Mouse (Mus musculus) lung, embryonic 16.5 days (tissue): Measurements from ENCODE around the gene Cabin1. TPM values are rescaled to one million over a fixed set of nuclear protein-coding genes. Genes with fewer than 3 reads are reported as not detected.

ENCODE experiments used
- ATAC-seq: fragments of 200-750 bp; cut with Nextera tagmentation; 2 replicates; pipeline ENCODE4 v1.8.0; 2017; ENCODE audit warnings: low read depth, mild to moderate bottlenecking, moderate library complexity
- H3K27ac ChIP-seq: fragments of 300-500 bp; sonication (generic); 2 replicates; pipeline ENCODE4 v1.5.1; 2014; ENCODE audit warnings: mild to moderate bottlenecking, control low read depth, low read length
- H3K27me3 ChIP-seq: fragments of 300-500 bp; sonication (generic); 2 replicates; pipeline ENCODE4 v1.6.1; 2014; ENCODE audit warnings: low read depth, low read length, mixed read lengths; ENCODE audit not compliant: control insufficient read depth, insufficient read depth
- H3K36me3 ChIP-seq: fragments of 300-500 bp; sonication (generic); 2 replicates; pipeline ENCODE4 v1.6.1; 2014; ENCODE audit warnings: low read length; ENCODE audit not compliant: control insufficient read depth, insufficient read depth
- H3K4me1 ChIP-seq: fragments of 300-500 bp; sonication (generic); replicated peaks from 2 replicates; pipeline ENCODE4 v1.6.1; 2014; ENCODE audit warnings: low read length, mixed read lengths; ENCODE audit not compliant: control insufficient read depth, insufficient read depth
- H3K4me2 ChIP-seq: fragments of 300-500 bp; sonication (generic); 2 replicates; pipeline ENCODE4 v1.6.1; 2014; ENCODE audit warnings: low read depth, low read length, control low read depth
- H3K4me3 ChIP-seq: fragments of 300-500 bp; sonication (generic); 2 replicates; pipeline ENCODE4 v1.5.1; 2014; ENCODE audit warnings: mild to moderate bottlenecking, low read length, control low read depth
- H3K9ac ChIP-seq: fragments of 300-500 bp; sonication (generic); 2 replicates; pipeline ENCODE4 v1.6.1; 2014; ENCODE audit warnings: low read length, control low read depth
- H3K9me3 ChIP-seq: fragments of 300-500 bp; sonication (generic); 2 replicates; pipeline ENCODE4 v1.6.1; 2016; ENCODE audit warnings: low read length; ENCODE audit not compliant: control insufficient read depth
- WGBS: fragments of 180-500 bp; shearing (Covaris S2); extraction: QIAGEN DNeasy Blood & Tissue Kit; methylation state at CpG from one replicate; pipeline ENCODE4 v1.1.7; 2014; 5-methylcytosine and 5-hydroxymethylcytosine counted together
- polyA plus RNA-seq: library from polyadenylated mRNA; unstranded; fragments of >200 nt; fragmentation: Nextera tagmentation; extraction: Ambion mirVana; gene quantifications from 2 replicates; pipeline ENCODE4 v1.2.1, GENCODE M21; 2015

Gene Cabin1
- polyA plus RNA-seq, 1 experiment from 2014 or later = 39.7 TPM

DNA sequence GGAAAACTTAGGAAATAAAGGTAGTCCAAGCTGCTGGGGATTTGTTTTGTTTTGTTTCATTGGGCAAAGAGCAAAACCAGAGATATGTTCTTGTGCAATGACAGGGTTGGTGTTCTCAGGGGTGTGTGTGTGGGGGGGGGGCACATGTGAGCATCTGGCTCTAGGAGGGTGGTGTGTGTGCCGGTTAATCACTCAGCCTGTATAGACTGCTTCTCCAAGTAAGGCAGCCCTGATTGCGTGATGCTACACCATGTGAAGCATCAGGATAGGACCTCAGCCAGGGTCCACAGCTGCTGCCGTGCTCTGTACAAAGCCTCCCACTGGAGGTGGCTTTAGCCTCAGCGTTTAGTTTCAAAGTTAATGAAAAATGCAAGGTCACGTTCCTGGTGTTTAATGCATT, 131.1 kb downstream of the Cabin1 start:
- Histone ChIP-seq H3K27me3 (no peaks in the 10 kb centered on the region), H3K9me3 (no peaks in the 10 kb centered on the region), H3K27ac (no peak overlapping the region), H3K4me1 (no peaks in the 10 kb centered on the region), H3K9ac (no peak overlapping the region), H3K4me2 (no peak overlapping the region), H3K4me3 (no peak overlapping the region), H3K36me3 (no peaks in the 10 kb centered on the region)
- ATAC-seq = peak; percentile 24; the same call in 1 of the 2 replicates
- WGBS = 77% methylated on average over 5 of the region's 5 CpGs

DNA sequence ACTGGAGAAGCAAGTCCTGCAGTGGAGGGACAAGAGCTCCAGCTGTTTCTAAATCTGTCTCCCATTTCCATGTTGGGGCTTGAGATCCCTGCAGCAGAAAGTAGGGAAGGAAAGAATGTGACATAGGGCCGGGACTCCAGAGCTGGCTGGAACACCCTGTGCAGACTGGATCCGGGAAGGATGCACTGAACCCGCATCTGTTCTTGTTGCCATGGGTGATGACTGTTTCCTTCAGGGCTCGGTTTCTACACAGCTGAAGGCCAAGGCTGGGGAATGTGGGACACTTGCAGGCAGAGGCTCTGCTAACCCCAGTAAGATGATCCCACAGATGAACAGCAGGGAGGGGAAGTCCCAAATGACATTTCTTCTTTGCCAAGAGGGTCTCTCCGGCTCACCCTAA, 131.5 kb downstream of the Cabin1 start:
- no peaks in the 10 kb centered on the region for H3K27me3 ChIP-seq
- no peaks in the 10 kb centered on the region for H3K9me3 ChIP-seq
- H3K27ac ChIP-seq = no peak overlapping the region
- no peak overlapping the region for H3K9ac ChIP-seq
- no peak overlapping the region for H3K4me3 ChIP-seq
- 49% methylated on average over 5 of the region's 5 CpGs for WGBS
- H3K4me2 ChIP-seq = no peak overlapping the region
- no peaks in the 10 kb centered on the region for H3K4me1 ChIP-seq
- ATAC-seq = peak; percentile 32
- H3K36me3 ChIP-seq = no peaks in the 10 kb centered on the region

GRCm38 (mm10) chr10:75627490-75627889, 136.7 kb downstream of the Cabin1 start:
- 43% methylated on average over 3 of the region's 3 CpGs for WGBS

GRCm38 (mm10) chr10:75626991-75627390, 137.2 kb downstream of the Cabin1 start:
- ATAC-seq = peak; percentile 90
- Histone ChIP-seq H3K36me3 (no peaks in the 10 kb centered on the region), H3K27me3 (no peaks in the 10 kb centered on the region), H3K4me2 (no peak overlapping the region), H3K4me3 (no peak overlapping the region), H3K27ac (peak overlapping the region; percentile 16; the same call in 1 of the 2 replicates), H3K9me3 (no peaks in the 10 kb centered on the region), H3K4me1 (peaks cover 4% of the 10 kb centered on the region), H3K9ac (no peak overlapping the region)
- WGBS = 49% methylated on average over 3 of the region's 3 CpGs

More at GRCm38 (mm10) chr10:75627490-75627889, 136.7 kb downstream of the Cabin1 start:
- H3K4me2 ChIP-seq = no peak overlapping the region
- no peak overlapping the region for H3K9ac ChIP-seq
- H3K4me1 ChIP-seq = peaks cover 4% of the 10 kb centered on the region
- no peaks in the 10 kb centered on the region for H3K27me3 ChIP-seq
- no peak overlapping the region for H3K4me3 ChIP-seq
- no peaks in the 10 kb centered on the region for H3K9me3 ChIP-seq
- H3K36me3 ChIP-seq = no peaks in the 10 kb centered on the region
- H3K27ac ChIP-seq = peak overlapping the region; percentile 16; the same call in 1 of the 2 replicates
- ATAC-seq = no peak

DNA sequence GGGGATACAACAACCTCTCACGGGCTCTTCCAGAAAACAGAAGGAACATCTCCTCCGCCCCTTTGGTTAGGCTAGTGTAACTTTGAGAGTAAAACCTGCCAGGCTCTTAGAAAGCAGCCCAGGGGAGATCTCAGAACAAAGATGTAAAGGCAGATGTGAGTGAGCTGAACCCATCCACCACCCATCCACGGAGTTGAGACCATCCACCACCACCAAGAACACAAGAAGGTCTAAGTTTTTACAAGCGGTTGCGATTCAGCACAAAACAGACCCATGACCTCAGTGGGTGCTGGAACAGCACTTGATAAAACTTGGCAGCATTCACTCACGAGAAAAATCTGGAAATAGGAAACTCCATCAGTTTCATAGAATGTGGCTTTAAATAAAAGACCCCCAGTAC, 138.2 kb downstream of the Cabin1 start:
- peaks cover 4% of the 10 kb centered on the region for H3K4me1 ChIP-seq
- no peak overlapping the region for H3K4me2 ChIP-seq
- no peaks in the 10 kb centered on the region for H3K36me3 ChIP-seq
- H3K27me3 ChIP-seq = no peaks in the 10 kb centered on the region
- no peak overlapping the region for H3K9ac ChIP-seq
- H3K9me3 ChIP-seq = no peaks in the 10 kb centered on the region
- no peak for ATAC-seq
- H3K4me3 ChIP-seq = no peak overlapping the region
- no peak overlapping the region for H3K27ac ChIP-seq
- 23% methylated on average over 6 of the region's 6 CpGs for WGBS

GRCm38 (mm10) chr10:75620818-75621217, 143.3 kb downstream of the Cabin1 start:
- 46% methylated on average over 3 of the region's 3 CpGs for WGBS
- H3K27me3 ChIP-seq = no peaks in the 10 kb centered on the region

DNA sequence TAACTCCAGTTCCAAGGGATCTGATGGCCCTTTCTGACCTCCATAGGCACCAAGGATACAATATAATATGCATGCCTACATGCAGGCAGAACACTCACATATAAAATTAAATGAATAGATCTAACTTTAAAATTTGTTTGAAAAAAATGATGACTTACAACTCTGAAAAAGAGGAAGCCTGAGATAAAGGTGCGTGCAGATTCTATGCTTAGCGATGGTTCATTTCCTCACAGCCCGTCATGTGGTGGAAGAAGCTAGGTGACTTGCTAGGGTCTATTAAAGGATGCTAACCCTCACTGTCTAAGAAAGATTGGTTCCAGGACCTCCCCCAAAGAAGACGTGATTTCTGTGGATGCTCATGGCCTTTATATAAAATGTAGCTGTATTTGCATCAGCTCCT, 148.1 kb downstream of the Cabin1 start:
- H3K9ac ChIP-seq = no peak overlapping the region
- H3K4me3 ChIP-seq = no peak overlapping the region
- no peaks in the 10 kb centered on the region for H3K36me3 ChIP-seq
- WGBS = 78% methylated on average over 4 of the region's 4 CpGs
- H3K4me1 ChIP-seq = no peaks in the 10 kb centered on the region
- no peaks in the 10 kb centered on the region for H3K9me3 ChIP-seq
- no peaks in the 10 kb centered on the region for H3K27me3 ChIP-seq
- no peak overlapping the region for H3K27ac ChIP-seq
- no peak overlapping the region for H3K4me2 ChIP-seq
- no peak for ATAC-seq

More at GRCm38 (mm10) chr10:75620818-75621217, 143.3 kb downstream of the Cabin1 start:
- Histone ChIP-seq H3K27ac (no peak overlapping the region), H3K36me3 (no peaks in the 10 kb centered on the region), H3K4me1 (no peaks in the 10 kb centered on the region), H3K4me2 (no peak overlapping the region), H3K9ac (no peak overlapping the region), H3K9me3 (no peaks in the 10 kb centered on the region), H3K4me3 (no peak overlapping the region)
- ATAC-seq = no peak

GRCm38 (mm10) chr10:75610486-75610885, 153.7 kb downstream of the Cabin1 start:
- H3K4me2 ChIP-seq = no peak overlapping the region
- 0 out of 2 replicates have a peak, but pooled peaks have one; percentile 12 for ATAC-seq
- no peaks in the 10 kb centered on the region for H3K36me3 ChIP-seq
- H3K4me1 ChIP-seq = no peaks in the 10 kb centered on the region
- H3K27me3 ChIP-seq = no peaks in the 10 kb centered on the region
- H3K4me3 ChIP-seq = no peak overlapping the region
- H3K27ac ChIP-seq = no peak overlapping the region
- 37% methylated on average over 7 of the region's 7 CpGs for WGBS
- no peak overlapping the region for H3K9ac ChIP-seq
- H3K9me3 ChIP-seq = no peaks in the 10 kb centered on the region

DNA sequence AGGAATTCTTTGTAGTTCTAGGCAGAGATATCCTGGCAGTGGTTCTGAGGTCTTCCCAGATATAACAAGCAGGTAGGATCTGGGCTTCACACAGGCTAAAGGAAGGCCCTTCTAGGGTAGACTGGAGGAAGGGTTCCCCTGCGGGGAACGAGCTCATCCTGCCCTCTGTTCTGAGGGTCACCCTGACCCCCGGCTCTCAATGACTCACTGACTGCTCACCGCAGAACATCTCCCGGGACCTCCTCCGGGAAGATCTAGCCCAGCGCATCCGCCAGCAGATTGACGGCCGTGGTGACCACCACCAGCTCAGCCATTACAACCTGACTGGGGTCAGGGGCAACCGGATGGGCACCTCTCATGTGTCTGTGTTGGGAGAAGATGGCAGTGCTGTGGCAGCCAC, 155.2 kb downstream of the Cabin1 start:
- H3K36me3 ChIP-seq = no peaks in the 10 kb centered on the region
- H3K9ac ChIP-seq = no peak overlapping the region
- 78% methylated on average over 11 of the region's 11 CpGs for WGBS
- peaks cover 4% of the 10 kb centered on the region; the same call in 1 of the 2 replicates for H3K4me1 ChIP-seq
- H3K4me3 ChIP-seq = no peak overlapping the region
- H3K27me3 ChIP-seq = no peaks in the 10 kb centered on the region
- H3K9me3 ChIP-seq = no peaks in the 10 kb centered on the region
- no peak for ATAC-seq
- H3K27ac ChIP-seq = no peak overlapping the region
- no peak overlapping the region for H3K4me2 ChIP-seq

- H3K9me3 ChIP-seq = no peaks in the 10 kb centered on the region
- ATAC-seq = no peak
- no peak overlapping the region for H3K4me2 ChIP-seq
- H3K27me3 ChIP-seq = no peaks in the 10 kb centered on the region
- no peaks in the 10 kb centered on the region for H3K36me3 ChIP-seq
- peaks cover 4% of the 10 kb centered on the region; the same call in 1 of the 2 replicates for H3K4me1 ChIP-seq
- 72% methylated on average over 4 of the region's 4 CpGs for WGBS
- H3K4me3 ChIP-seq = no peak overlapping the region
- no peak overlapping the region for H3K9ac ChIP-seq
- H3K27ac ChIP-seq = no peak overlapping the region
These were observed 156.9 kb downstream of the Cabin1 start for GRCm38 (mm10) chr10:75607253-75607652.
